ENCODE assay signal across 28 mouse cellular contexts in the genomic region with DNA sequence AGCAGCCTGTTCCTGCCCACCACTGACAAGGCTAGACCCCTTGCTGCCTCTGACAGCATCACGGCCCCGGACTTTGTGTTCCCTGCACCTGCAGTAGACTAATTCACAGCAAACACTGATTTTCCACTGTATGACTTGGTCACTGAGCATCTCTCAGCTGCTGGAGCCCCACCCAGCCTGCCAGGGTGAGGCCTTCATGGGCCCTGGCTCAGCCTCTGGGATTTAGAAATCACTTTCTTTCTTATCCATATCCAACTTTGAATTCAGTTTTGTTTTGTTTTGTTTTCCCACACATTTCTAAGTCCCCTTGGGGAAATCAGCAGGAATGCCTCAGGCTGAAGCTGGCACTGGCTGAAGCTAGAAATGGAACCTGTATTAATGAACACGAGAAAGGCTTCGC. TPM values are rescaled to one million over a fixed set of nuclear protein-coding genes. Genes with fewer than 3 reads are reported as not detected.
DNase-seq lines count a peak whose midpoint lies in the region; ATAC-seq and TF ChIP-seq lines count a peak whose summit lies in the region.
"Had no signal": no experiment of that assay in that cellular context is flagged by ENCODE, and none has a peak within 500 bp of the region (broad histone marks: within the 10 kb centered on the region; RNA-seq: fewer than 3 reads in every experiment).

No protein-coding gene starts in this region.

- H3K27ac ChIP-seq in embryonic facial prominence, embryonic 12.5 days = peak overlapping the region; percentile 57
- H3K27ac ChIP-seq in embryonic facial prominence, embryonic 10.5 days (replicated peaks) = no peak overlapping the region
- H3K27ac ChIP-seq in stomach, embryonic 14.5 days (ENCODE audit: low read length) = no peak overlapping the region
- no peak overlapping the region for H3K27ac ChIP-seq in stomach, postnatal 0 days (replicated peaks)
- peak overlapping the region; percentile 43; the same call in 1 of the 2 replicates for H3K27ac ChIP-seq in limb, embryonic 14.5 days (replicated peaks; ENCODE audit: low read depth, low read length)
- no peak overlapping the region for H3K27ac ChIP-seq in midbrain, embryonic 13.5 days
- H3K27ac ChIP-seq: heart, embryonic 13.5 days; hindbrain, embryonic 14.5 days; kidney, postnatal 0 days; limb, embryonic 13.5 days; liver, embryonic 13.5 days; macrophage; neural tube, embryonic 12.5 days had no signal

- no peak for TF ChIP-seq POLR2A in limb, embryonic 14.5 days (IDR thresholded peaks at IDR 0.05; ENCODE audit: borderline replicate concordance, extremely low read depth, insufficient read depth, insufficient read length)

- no peak for TF ChIP-seq CTCF in stomach, postnatal 0 days (IDR thresholded peaks at IDR 0.05; ENCODE audit: low read depth)

- no peak for TF ChIP-seq EP300 in stomach, postnatal 0 days (optimal IDR thresholded peaks at IDR 0.05)

- H3K36me3 ChIP-seq in embryonic facial prominence, embryonic 12.5 days = no peaks in the 10 kb centered on the region
- no peaks in the 10 kb centered on the region for H3K36me3 ChIP-seq in embryonic facial prominence, embryonic 10.5 days (replicated peaks)
- H3K36me3 ChIP-seq in stomach, embryonic 14.5 days (ENCODE audit: control insufficient read depth, insufficient read depth, low read length) = no peaks in the 10 kb centered on the region
- H3K36me3 ChIP-seq in stomach, postnatal 0 days (ENCODE audit: control insufficient read depth, insufficient read depth, low read length) = no peaks in the 10 kb centered on the region
- H3K36me3 ChIP-seq in limb, embryonic 14.5 days (ENCODE audit: control insufficient read depth, insufficient read depth, low read length) = no peaks in the 10 kb centered on the region
- H3K36me3 ChIP-seq in midbrain, embryonic 13.5 days = no peaks in the 10 kb centered on the region
- H3K36me3 ChIP-seq: heart, embryonic 13.5 days; limb, embryonic 13.5 days; liver, embryonic 13.5 days; neural tube, embryonic 12.5 days had no signal

- H3K9ac ChIP-seq in embryonic facial prominence, embryonic 12.5 days = no peak overlapping the region
- H3K9ac ChIP-seq in stomach, embryonic 14.5 days (replicated peaks; ENCODE audit: low read depth, low read length) = no peak overlapping the region
- H3K9ac ChIP-seq in stomach, postnatal 0 days (ENCODE audit: low read length) = no peak overlapping the region
- no peak overlapping the region for H3K9ac ChIP-seq in limb, embryonic 14.5 days (ENCODE audit: low read depth, low read length, severe bottlenecking)
- H3K9ac ChIP-seq in midbrain, embryonic 13.5 days (replicated peaks) = no peak overlapping the region
- H3K9ac ChIP-seq: heart, embryonic 13.5 days; hindbrain, embryonic 14.5 days; limb, embryonic 13.5 days; liver, embryonic 13.5 days; neural tube, embryonic 12.5 days had no signal

- no peak for DNase-seq in embryonic facial prominence, embryonic 10.5 days (ENCODE audit: low spot score)
- no peak for DNase-seq in stomach, postnatal 0 days (ENCODE audit: low spot score)
- DNase-seq in limb, embryonic 14.5 days (ENCODE audit: low spot score) = no peak
- no peak for DNase-seq in ovary, postnatal 10 days (ENCODE audit: low spot score)
- DNase-seq: adrenal gland, adult 2 months; cerebellum, adult 2 months; cerebellum, postnatal 14 days; gastrocnemius, postnatal 10 days; heart, postnatal 10 days; kidney, adult 18-20 months; kidney, postnatal 4 days; layer of hippocampus, postnatal 36 days; liver, embryonic 13.5 days; lung, adult 18-20 months; lung, postnatal 10 days; right cerebral cortex, postnatal 4 days had no signal

- ATAC-seq in embryonic facial prominence, embryonic 12.5 days (ENCODE audit: insufficient number of reproducible peaks, insufficient read depth, low FRiP score, low TSS enrichment) = no peak
- ATAC-seq in stomach, embryonic 14.5 days (ENCODE audit: insufficient number of reproducible peaks, insufficient read depth, low FRiP score, low read depth) = 0 out of 2 replicates have a peak, but pooled peaks have one; percentile 19
- no peak for ATAC-seq in stomach, postnatal 0 days (ENCODE audit: low FRiP score, low TSS enrichment)
- no peak for ATAC-seq in limb, embryonic 14.5 days (ENCODE audit: low FRiP score, low read depth)
- no peak for ATAC-seq in midbrain, embryonic 13.5 days
- ATAC-seq: forebrain, embryonic 16.5 days; midbrain, embryonic 16.5 days had no signal

- no peak overlapping the region for H3K4me2 ChIP-seq in embryonic facial prominence, embryonic 12.5 days (replicated peaks)
- H3K4me2 ChIP-seq in stomach, embryonic 14.5 days (replicated peaks; ENCODE audit: low read depth, low read length) = no peak overlapping the region
- no peak overlapping the region for H3K4me2 ChIP-seq in stomach, postnatal 0 days (replicated peaks; ENCODE audit: low read depth)
- H3K4me2 ChIP-seq in limb, embryonic 14.5 days (replicated peaks; ENCODE audit: low read depth, low read length, severe bottlenecking) = no peak overlapping the region
- no peak overlapping the region for H3K4me2 ChIP-seq in midbrain, embryonic 13.5 days (replicated peaks)
- H3K4me2 ChIP-seq: heart, embryonic 13.5 days; hindbrain, embryonic 14.5 days; limb, embryonic 13.5 days; liver, embryonic 13.5 days; neural tube, embryonic 12.5 days had no signal

- H3K27me3 ChIP-seq in embryonic facial prominence, embryonic 12.5 days = no peaks in the 10 kb centered on the region
- H3K27me3 ChIP-seq in embryonic facial prominence, embryonic 10.5 days (replicated peaks; ENCODE audit: low read depth, poor library complexity, severe bottlenecking) = no peaks in the 10 kb centered on the region
- H3K27me3 ChIP-seq in stomach, embryonic 14.5 days (ENCODE audit: control insufficient read depth, insufficient read depth, low read length) = no peaks in the 10 kb centered on the region
- no peaks in the 10 kb centered on the region for H3K27me3 ChIP-seq in stomach, postnatal 0 days (ENCODE audit: control insufficient read depth, insufficient read depth, low read length)
- no peaks in the 10 kb centered on the region for H3K27me3 ChIP-seq in limb, embryonic 14.5 days (ENCODE audit: control insufficient read depth, insufficient read depth, low read length)
- no peaks in the 10 kb centered on the region for H3K27me3 ChIP-seq in midbrain, embryonic 13.5 days
- H3K27me3 ChIP-seq: limb, embryonic 13.5 days; neural tube, embryonic 12.5 days had no signal

- H3K9me3 ChIP-seq in embryonic facial prominence, embryonic 12.5 days = no peaks in the 10 kb centered on the region
- no peaks in the 10 kb centered on the region for H3K9me3 ChIP-seq in embryonic facial prominence, embryonic 10.5 days
- H3K9me3 ChIP-seq in stomach, embryonic 14.5 days (ENCODE audit: control insufficient read depth, low read depth, low read length) = no peaks in the 10 kb centered on the region
- no peaks in the 10 kb centered on the region for H3K9me3 ChIP-seq in stomach, postnatal 0 days (ENCODE audit: control insufficient read depth, low read length)
- H3K9me3 ChIP-seq in limb, embryonic 14.5 days (ENCODE audit: control insufficient read depth, low read length) = no peaks in the 10 kb centered on the region
- no peaks in the 10 kb centered on the region for H3K9me3 ChIP-seq in midbrain, embryonic 13.5 days
- H3K9me3 ChIP-seq: heart, embryonic 13.5 days; limb, embryonic 13.5 days; liver, embryonic 13.5 days; neural tube, embryonic 12.5 days had no signal

- peaks cover 14% of the 10 kb centered on the region; the same call in 1 of the 2 replicates for H3K4me1 ChIP-seq in embryonic facial prominence, embryonic 12.5 days
- peaks cover 16% of the 10 kb centered on the region for H3K4me1 ChIP-seq in embryonic facial prominence, embryonic 10.5 days
- H3K4me1 ChIP-seq in stomach, embryonic 14.5 days (ENCODE audit: control insufficient read depth, insufficient read depth, low read length) = peaks cover 11% of the 10 kb centered on the region; the same call in 1 of the 2 replicates
- H3K4me1 ChIP-seq in stomach, postnatal 0 days (replicated peaks; ENCODE audit: control insufficient read depth, insufficient read depth) = no peaks in the 10 kb centered on the region
- peaks cover 17% of the 10 kb centered on the region for H3K4me1 ChIP-seq in limb, embryonic 14.5 days (ENCODE audit: control insufficient read depth, insufficient read depth, low read length)
- H3K4me1 ChIP-seq in midbrain, embryonic 13.5 days (replicated peaks) = no peaks in the 10 kb centered on the region
- H3K4me1 ChIP-seq: neural tube, embryonic 12.5 days had no signal

- 71% methylated on average over 4 of the region's 4 CpGs for WGBS in embryonic facial prominence, embryonic 12.5 days
- 83% methylated on average over 4 of the region's 4 CpGs for WGBS in embryonic facial prominence, embryonic 10.5 days
- 83% methylated on average over 4 of the region's 4 CpGs for WGBS in stomach, embryonic 14.5 days
- WGBS in stomach, postnatal 0 days = 66% methylated on average over 4 of the region's 4 CpGs
- 48% methylated on average over 4 of the region's 4 CpGs for WGBS in limb, embryonic 14.5 days
- 86% methylated on average over 4 of the region's 4 CpGs for WGBS in midbrain, embryonic 13.5 days

- no peak overlapping the region for H3K4me3 ChIP-seq in embryonic facial prominence, embryonic 12.5 days
- H3K4me3 ChIP-seq in embryonic facial prominence, embryonic 10.5 days = no peak overlapping the region
- no peak overlapping the region for H3K4me3 ChIP-seq in stomach, embryonic 14.5 days (ENCODE audit: low read depth, low read length)
- H3K4me3 ChIP-seq in stomach, postnatal 0 days (ENCODE audit: low read depth, low read length) = no peak overlapping the region
- H3K4me3 ChIP-seq in limb, embryonic 14.5 days (replicated peaks; ENCODE audit: low read length) = no peak overlapping the region
- H3K4me3 ChIP-seq in midbrain, embryonic 13.5 days (replicated peaks) = no peak overlapping the region
- H3K4me3 ChIP-seq: erythroblast, embryonic 14.5 days; heart, embryonic 13.5 days; limb, embryonic 13.5 days; liver, embryonic 13.5 days; neural tube, embryonic 12.5 days had no signal

RNA-seq across cellular contexts. Expression of gene Dact2, which starts 20.4 kb away (rescaled TPM):
- polyA plus RNA-seq in embryonic facial prominence, embryonic 12.5 days (2016; fragmentation: Nextera tagmentation; extraction: Ambion mirVana) = 1.9 and 2.5 TPM in 2 replicates
- 0.60 and 0.73 TPM in 2 replicates for polyA plus RNA-seq in embryonic facial prominence, embryonic 10.5 days (2016; fragmentation: Nextera tagmentation; extraction: Ambion mirVana)
- 8.5 and 8.8 TPM in 2 replicates for polyA plus RNA-seq in stomach, embryonic 14.5 days (2014; fragmentation: Nextera tagmentation; extraction: Ambion mirVana)
- 1.6 and 1.8 TPM in 2 replicates for polyA plus RNA-seq in stomach, postnatal 0 days (2015; fragmentation: Nextera tagmentation; extraction: Ambion mirVana)
- 1.3 and 2.3 TPM in 2 replicates for polyA plus RNA-seq in limb, embryonic 14.5 days (2012; rRNA removed)
- polyA plus RNA-seq in limb, embryonic 14.5 days (2014; fragmentation: Nextera tagmentation; extraction: Ambion mirVana) = 0.69 and 0.99 TPM in 2 replicates
- 0.66 and 0.94 TPM in 2 replicates for polyA plus RNA-seq in midbrain, embryonic 13.5 days (2015; fragmentation: Nextera tagmentation; extraction: Ambion mirVana)
- polyA plus RNA-seq: erythroblast, embryonic 14.5 days; macrophage had no signal

Comparison
In these comparisons a context has a peak if more than half of its experiments do, and no peak if none do; other contexts are left out.
1. H3K27ac ChIP-seq: peak in embryonic facial prominence, embryonic 12.5 days (single experiment) and limb, embryonic 14.5 days (single experiment); none in embryonic facial prominence, embryonic 10.5 days (single experiment), stomach, embryonic 14.5 days (single experiment), stomach, postnatal 0 days (single experiment) and midbrain, embryonic 13.5 days (single experiment).